Mouse (Mus musculus): ENCODE measurements around the gene Ift52.

Ift52 gene

DNA sequence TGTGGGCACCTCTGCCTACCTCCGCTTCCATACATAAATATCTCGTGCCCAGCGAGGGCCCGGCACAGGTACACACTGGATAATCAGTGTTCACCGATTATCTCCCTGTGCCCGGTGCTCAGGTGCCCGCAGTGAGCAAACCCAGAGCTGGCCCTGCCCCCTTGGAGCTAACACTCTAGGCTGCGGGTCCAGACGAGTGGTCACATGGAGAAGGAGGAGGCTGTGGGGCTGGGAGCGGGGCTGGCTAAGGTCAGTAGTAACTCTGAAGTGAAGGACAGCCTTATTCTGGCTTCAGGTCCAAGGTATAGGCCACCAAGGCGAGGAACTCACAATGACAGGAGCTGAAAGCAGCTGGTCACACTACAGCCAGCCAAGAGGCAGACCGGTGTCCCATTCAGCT, 57.7 kb downstream of the Ift52 start:
- Histone ChIP-seq H3K36me3 (ENCODE audit: control insufficient read depth, insufficient read depth, low read length, poor library complexity, severe bottlenecking) (0 out of 2 replicates have a peak, but pooled peaks cover 2% of the 10 kb centered on the region), H3K27me3 (ENCODE audit: control insufficient read depth, insufficient read depth, low read length, poor library complexity, severe bottlenecking) (no peaks in the 10 kb centered on the region)
- DNase-seq (ENCODE audit: low read depth, low spot score) = no peak

DNA sequence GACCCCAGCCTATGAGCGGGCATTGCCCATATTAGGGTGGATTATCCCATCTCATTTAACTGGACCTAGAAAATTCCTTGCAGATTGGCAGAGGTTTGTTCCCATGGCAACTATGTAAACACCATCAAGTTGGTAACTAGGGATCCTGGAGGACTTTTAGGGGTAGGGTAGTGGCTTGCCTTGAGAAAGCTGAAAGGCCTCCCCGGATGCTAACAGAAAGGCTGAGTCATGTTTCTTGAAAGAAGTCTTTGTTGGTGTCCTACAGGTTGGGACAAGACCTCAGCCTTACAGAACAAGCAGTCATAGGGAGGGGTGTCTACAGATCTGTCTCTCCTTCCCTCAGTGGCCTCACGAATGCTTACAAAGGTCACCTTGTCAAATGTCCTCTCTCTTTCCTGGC, 58.1 kb downstream of the Ift52 start:
- DNase-seq (ENCODE audit: low read depth, low spot score) = no peak
- Histone ChIP-seq H3K36me3 (ENCODE audit: control insufficient read depth, insufficient read depth, low read length, poor library complexity, severe bottlenecking) (0 out of 2 replicates have a peak, but pooled peaks cover 2% of the 10 kb centered on the region), H3K27me3 (ENCODE audit: control insufficient read depth, insufficient read depth, low read length, poor library complexity, severe bottlenecking) (no peaks in the 10 kb centered on the region)

- no peaks in the 10 kb centered on the region for H3K27me3 ChIP-seq (ENCODE audit: control insufficient read depth, insufficient read depth, low read length, poor library complexity, severe bottlenecking)
- no peak for DNase-seq (ENCODE audit: low read depth, low spot score)
- no peaks in the 10 kb centered on the region for H3K36me3 ChIP-seq (ENCODE audit: control insufficient read depth, insufficient read depth, low read length, poor library complexity, severe bottlenecking)
Observed at GRCm38 (mm10) chr2:163079041-163079440, 61.9 kb downstream of the Ift52 start.

- DNase-seq (ENCODE audit: low read depth, low spot score) = no peak
- H3K36me3 ChIP-seq (ENCODE audit: control insufficient read depth, insufficient read depth, low read length, poor library complexity, severe bottlenecking) = no peaks in the 10 kb centered on the region
- no peaks in the 10 kb centered on the region for H3K27me3 ChIP-seq (ENCODE audit: control insufficient read depth, insufficient read depth, low read length, poor library complexity, severe bottlenecking)
Observed at GRCm38 (mm10) chr2:163082591-163082990, 65.4 kb downstream of the Ift52 start.

- H3K27me3 ChIP-seq (ENCODE audit: control insufficient read depth, insufficient read depth, low read length, poor library complexity, severe bottlenecking) = no peaks in the 10 kb centered on the region
- H3K36me3 ChIP-seq (ENCODE audit: control insufficient read depth, insufficient read depth, low read length, poor library complexity, severe bottlenecking) = no peaks in the 10 kb centered on the region
- DNase-seq (ENCODE audit: low read depth, low spot score) = no peak
Observed at GRCm38 (mm10) chr2:163084519-163084918, 67.4 kb downstream of the Ift52 start.

GRCm38 (mm10) chr2:163085047-163085446, 67.9 kb downstream of the Ift52 start:
- H3K27me3 ChIP-seq (ENCODE audit: control insufficient read depth, insufficient read depth, low read length, poor library complexity, severe bottlenecking) = no peaks in the 10 kb centered on the region
- H3K36me3 ChIP-seq (ENCODE audit: control insufficient read depth, insufficient read depth, low read length, poor library complexity, severe bottlenecking) = no peaks in the 10 kb centered on the region
- DNase-seq (ENCODE audit: low read depth, low spot score) = no peak

DNA sequence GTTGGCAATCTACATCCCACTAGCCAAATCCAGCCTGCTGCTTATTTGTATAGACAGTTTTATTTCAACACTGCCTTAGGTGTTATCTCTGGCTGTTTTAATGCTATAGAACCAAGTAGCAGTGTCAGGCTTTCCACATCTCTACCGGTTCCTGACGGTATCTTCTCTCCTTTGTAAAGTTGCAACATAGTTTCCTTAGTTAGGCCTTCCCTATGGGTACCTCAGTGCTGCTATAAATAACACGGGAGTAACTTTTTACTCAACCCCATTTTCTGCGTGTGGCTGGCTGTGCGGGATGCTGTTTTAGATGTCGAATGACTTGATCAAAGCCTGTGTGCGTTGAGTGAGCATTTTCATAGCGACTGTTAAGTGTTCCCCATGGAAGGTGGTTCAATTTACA, 69.4 kb downstream of the Ift52 start:
- no peak for DNase-seq (ENCODE audit: low read depth, low spot score)
- H3K36me3 ChIP-seq (ENCODE audit: control insufficient read depth, insufficient read depth, low read length, poor library complexity, severe bottlenecking) = no peaks in the 10 kb centered on the region
- no peaks in the 10 kb centered on the region for H3K27me3 ChIP-seq (ENCODE audit: control insufficient read depth, insufficient read depth, low read length, poor library complexity, severe bottlenecking)

- DNase-seq (ENCODE audit: low read depth, low spot score) = no peak
- H3K27me3 ChIP-seq (ENCODE audit: control insufficient read depth, insufficient read depth, low read length, poor library complexity, severe bottlenecking) = no peaks in the 10 kb centered on the region
- no peaks in the 10 kb centered on the region for H3K36me3 ChIP-seq (ENCODE audit: control insufficient read depth, insufficient read depth, low read length, poor library complexity, severe bottlenecking)
Observed at GRCm38 (mm10) chr2:163087728-163088127, 70.6 kb downstream of the Ift52 start, which contains the start of gene Gtsf1l. Gtsf1l (minus strand) TSS chr2:163087855.

DNA sequence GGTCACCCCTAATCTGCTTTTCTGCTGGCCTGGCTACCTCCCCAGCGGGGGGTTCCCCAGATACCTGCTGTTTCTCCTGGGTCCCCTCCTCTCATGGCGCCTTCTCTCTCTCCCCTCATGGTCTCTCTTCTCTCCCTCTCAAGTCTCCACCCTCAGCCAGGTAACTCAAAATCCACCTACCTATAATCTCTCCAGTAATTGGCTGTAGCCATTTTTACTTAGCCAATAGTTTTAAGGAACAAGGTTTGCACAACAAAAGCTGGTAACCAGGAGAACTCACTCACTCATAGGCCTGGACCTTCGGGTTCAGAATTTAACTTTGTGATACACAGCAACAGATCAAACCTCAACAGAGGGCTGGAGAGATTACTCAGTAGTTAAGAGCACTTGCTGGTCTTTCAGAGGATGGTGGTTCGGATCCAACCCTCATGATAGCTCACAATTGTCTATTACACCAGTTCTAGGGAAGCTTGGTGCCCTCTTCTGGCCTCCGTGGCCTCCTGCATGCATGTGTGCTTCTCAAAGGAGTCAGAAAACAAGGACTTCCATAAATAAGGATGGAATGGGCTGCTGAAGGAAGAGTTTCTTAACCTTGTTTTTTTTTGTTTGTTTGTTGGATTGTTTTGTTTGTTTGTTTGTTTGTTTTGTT, 72.4 kb downstream of the Ift52 start:
- H3K36me3 ChIP-seq (ENCODE audit: control insufficient read depth, insufficient read depth, low read length, poor library complexity, severe bottlenecking) = no peaks in the 10 kb centered on the region
- H3K27me3 ChIP-seq (ENCODE audit: control insufficient read depth, insufficient read depth, low read length, poor library complexity, severe bottlenecking) = no peaks in the 10 kb centered on the region
- DNase-seq (ENCODE audit: low read depth, low spot score) = peak; percentile 31

- Histone ChIP-seq H3K36me3 (ENCODE audit: control insufficient read depth, insufficient read depth, low read length, poor library complexity, severe bottlenecking) (no peaks in the 10 kb centered on the region), H3K27me3 (ENCODE audit: control insufficient read depth, insufficient read depth, low read length, poor library complexity, severe bottlenecking) (no peaks in the 10 kb centered on the region)
- no peak for DNase-seq (ENCODE audit: low read depth, low spot score)
Observed at GRCm38 (mm10) chr2:163094909-163095308, 77.8 kb downstream of the Ift52 start.

Data from splenic B cell, adult 2 months (primary cell).